Mouse (Mus musculus): ENCODE data around the gene Bcr. TPM values are rescaled to one million over a fixed set of nuclear protein-coding genes. Genes with fewer than 3 reads are reported as not detected.

Gene Bcr
- polyA plus RNA-seq, 1 experiment from 2014 or later: 1.8 TPM

Other genes with a start within 250 kb of the Bcr start
- gene Gnaz, start 93.4 kb upstream of the Bcr start, polyA plus RNA-seq (2015; fragmentation: Nextera tagmentation; extraction: Ambion mirVana): 2.8 TPM in 2 replicates
- gene Rsph14, start 28.0 kb upstream of the Bcr start, polyA plus RNA-seq (2015; fragmentation: Nextera tagmentation; extraction: Ambion mirVana): not detected in 2 replicates
- gene Rab36, start 23.5 kb upstream of the Bcr start, polyA plus RNA-seq (2015; fragmentation: Nextera tagmentation; extraction: Ambion mirVana): 1.5 TPM in 2 replicates
- 5.6 and 6.7 TPM in 2 replicates for gene Specc1l, start 151.5 kb downstream of the Bcr start, polyA plus RNA-seq (2015; fragmentation: Nextera tagmentation; extraction: Ambion mirVana)